Mouse (Mus musculus) frontal cortex, postnatal 14 days (tissue): ENCODE results near the gene Cd4.

ENCODE experiments used
- DNase-seq, 2 experiments: peaks; one replicate each; pipeline ENCODE4 v3.0.0; 2022; ENCODE audit warnings: low spot score in 2 of 2

Cd4 gene

GRCm38 (mm10) chr6:124887986-124888385, at the start of gene Cd4:
TSS of gene Cd4 (minus strand) at chr6:124888221.
- DNase-seq: no peak

DNA sequence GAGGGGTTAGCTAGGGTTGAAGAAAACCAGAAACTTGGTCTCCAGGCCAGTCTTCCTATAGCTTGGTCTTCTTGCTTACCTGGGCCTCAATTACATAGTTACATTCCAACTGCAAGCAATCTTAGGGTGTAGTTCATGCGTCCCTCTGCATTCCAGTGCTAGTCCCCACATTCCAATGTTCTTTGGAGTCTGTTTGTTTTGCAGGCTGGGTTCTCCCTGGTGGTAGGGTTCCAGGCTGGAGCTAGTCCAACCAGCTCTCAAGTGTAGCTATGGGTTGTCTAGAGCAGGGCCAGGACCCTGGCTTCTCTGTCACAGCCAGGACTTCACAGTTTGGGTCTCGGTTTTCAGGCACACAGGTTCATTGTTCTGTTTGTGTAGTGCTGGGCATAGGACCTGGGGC, 49.5 kb upstream of the Cd4 start:
- no peak for DNase-seq

DNA sequence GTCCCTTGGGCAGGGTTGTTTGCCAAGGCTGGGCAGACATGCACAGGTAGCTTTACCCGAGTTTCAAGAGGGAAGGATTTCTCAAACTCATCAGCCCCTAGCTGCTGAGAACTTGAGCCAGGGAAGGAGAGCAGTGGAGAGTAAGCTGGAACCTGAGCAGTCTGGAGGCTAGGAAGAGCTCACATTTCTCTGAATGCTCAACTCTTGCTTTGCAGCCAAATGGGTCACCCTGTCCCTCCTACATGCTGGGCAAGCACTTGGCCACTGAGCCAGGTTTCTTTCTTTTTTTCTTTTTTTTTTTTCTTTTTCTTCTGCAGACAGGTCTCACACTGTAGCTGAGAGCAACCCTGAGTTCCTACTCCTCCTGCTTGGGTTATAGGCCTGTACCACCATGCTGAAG, 48.7 kb upstream of the Cd4 start:
- DNase-seq: no peak

DNA sequence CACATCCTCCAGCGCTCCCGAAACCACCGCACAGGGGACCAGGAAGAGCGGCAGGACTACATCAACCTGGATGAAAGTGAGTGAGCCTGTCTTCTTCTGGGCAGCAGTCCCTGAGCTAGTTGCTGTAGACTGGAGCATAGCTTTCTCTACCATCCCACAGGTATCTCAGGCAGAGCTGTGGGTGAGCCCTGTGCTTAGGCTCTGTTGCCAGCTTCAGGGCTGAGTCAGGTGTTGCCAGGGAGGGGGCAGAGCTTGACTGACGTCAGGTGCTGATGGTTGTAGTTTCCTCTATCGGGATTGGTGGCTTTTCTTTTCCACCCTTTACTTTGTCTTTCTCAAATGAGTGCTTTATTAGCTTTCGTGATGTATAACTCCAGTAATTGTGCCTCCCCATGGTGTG, 46.6 kb upstream of the Cd4 start:
- no peak for DNase-seq

DNA sequence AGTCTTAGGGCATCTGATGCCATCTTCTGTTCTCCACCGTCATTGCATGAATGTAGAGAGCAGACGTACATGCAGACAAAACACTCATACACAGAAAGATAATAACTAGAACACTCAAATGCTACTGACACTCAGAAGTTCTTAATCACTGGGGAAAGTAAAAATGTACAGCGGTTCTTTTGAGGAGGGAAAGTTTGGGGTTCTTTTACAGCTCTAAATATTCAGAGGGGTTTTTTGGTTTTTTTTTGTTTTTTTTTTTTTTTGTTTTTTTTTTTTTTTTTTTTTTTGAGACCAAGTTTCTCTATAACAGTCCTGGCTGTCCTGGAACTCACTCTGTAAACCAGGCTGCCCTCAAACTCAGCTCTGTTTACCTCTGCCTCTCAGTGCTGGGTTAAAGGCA, 45.1 kb upstream of the Cd4 start:
- DNase-seq: no peak

DNA sequence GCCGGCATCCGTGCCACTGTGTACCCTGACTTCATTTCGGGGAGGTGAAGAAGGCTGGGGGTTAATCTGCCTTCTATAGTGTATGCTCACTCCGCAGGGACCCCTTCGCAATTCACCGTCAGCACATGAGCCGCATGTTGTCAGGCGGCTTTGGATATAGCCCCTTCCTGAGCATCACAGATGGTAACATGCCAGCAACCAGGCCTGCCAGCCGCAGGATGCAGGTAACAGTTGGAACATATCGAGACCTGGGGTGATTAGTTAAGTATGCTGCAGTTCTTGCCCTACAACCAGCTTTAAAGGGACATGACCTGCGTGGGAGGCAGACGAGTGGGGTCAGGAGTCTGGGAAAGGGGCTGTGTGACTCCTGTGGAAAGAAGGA, 44.3 kb upstream of the Cd4 start:
- no peak for DNase-seq

GRCm38 (mm10) chr6:124931525-124932313, 43.7 kb upstream of the Cd4 start:
- DNase-seq: peak in 1 of 2 experiments; percentile 56

GRCm38 (mm10) chr6:124930754-124931524, 42.9 kb upstream of the Cd4 start, which contains the start of gene Mlf2:
TSS of gene Mlf2 (plus strand) at chr6:124931386.
- DNase-seq: peak; percentile 97 to 98

GRCm38 (mm10) chr6:124930231-124930630, 42.2 kb upstream of the Cd4 start:
- DNase-seq: no peak

DNA sequence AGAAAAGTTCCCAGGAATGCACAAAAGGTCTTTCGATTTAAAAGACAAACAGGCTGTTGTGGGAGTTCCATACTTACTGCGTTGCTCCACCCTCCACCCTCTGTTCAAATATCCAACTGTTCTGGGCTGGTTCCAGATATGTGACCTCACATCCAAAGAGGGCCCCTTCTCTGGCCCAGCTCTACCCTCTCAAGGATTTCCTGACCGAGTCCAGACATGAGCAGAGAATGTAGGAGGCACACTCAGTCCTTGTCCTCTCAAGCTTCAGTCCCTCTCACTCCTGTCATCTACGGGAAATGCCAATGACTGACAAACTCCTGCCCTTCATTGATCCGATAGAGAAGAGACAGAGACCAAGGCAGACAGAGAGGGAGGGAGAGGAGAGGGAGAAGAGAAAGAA, 37.9 kb upstream of the Cd4 start:
- no peak for DNase-seq

- no peak for DNase-seq
These were observed 37.3 kb upstream of the Cd4 start for GRCm38 (mm10) chr6:124925173-124925793.

- DNase-seq: no peak
These were observed 33.5 kb upstream of the Cd4 start for GRCm38 (mm10) chr6:124921539-124921938.

GRCm38 (mm10) chr6:124920318-124921085, 32.5 kb upstream of the Cd4 start:
- DNase-seq: no peak

DNA sequence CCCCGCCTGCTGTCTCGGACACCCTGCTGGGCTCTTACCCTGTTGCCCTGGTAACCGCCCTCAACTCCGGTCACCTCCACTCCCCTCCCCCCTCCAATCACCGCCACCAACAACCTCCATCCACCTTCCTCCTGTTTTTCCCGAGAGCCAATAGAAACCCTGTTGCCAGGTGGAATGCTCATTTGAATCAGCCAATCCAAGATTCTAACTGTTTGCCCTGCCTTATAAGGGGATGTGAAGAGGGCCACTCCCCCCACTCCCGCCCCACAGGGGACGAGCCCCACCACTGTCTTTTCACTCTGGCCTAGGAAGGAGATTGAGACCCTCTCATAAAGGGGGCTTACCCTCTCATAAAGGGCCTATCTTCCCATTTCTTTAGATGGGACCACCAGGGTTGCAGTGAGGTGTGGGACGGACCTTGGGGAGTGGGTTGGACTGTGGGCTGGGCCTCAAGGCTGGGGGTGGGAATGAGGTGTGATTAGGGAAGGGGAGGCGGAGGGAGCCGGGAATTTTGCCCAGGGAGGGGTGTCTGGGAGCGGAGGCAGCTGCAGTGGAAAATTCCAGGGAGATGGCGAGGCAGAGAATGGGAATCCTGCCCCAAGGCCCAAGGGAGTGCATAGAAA, 31.8 kb upstream of the Cd4 start, which contains the start of gene Ptms:
Gene Ptms, minus strand, starts transcription at position 409 of the 623 bp plus-strand sequence.
- DNase-seq: peak; percentile 87 to 92

GRCm38 (mm10) chr6:124918890-124919627, 31.0 kb upstream of the Cd4 start:
- no peak for DNase-seq

DNA sequence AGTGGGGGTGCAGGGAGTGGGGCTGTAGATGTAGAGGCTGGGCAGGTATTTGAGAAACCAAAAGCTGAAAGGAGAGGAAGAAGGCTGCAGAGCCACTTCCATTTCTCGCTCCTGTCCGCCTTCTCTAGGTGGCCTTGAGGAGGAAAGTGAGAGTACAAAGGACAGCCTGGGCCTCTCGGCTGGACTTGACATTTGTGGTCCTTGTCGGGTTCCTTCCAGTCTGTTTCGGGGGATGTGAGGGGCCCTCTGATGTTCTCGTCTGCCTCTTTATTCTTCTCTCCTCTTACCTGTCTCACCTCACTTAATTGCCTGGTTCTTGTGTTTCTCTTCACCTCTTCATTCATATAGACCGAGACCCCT, 30.3 kb upstream of the Cd4 start:
- no peak for DNase-seq

DNA sequence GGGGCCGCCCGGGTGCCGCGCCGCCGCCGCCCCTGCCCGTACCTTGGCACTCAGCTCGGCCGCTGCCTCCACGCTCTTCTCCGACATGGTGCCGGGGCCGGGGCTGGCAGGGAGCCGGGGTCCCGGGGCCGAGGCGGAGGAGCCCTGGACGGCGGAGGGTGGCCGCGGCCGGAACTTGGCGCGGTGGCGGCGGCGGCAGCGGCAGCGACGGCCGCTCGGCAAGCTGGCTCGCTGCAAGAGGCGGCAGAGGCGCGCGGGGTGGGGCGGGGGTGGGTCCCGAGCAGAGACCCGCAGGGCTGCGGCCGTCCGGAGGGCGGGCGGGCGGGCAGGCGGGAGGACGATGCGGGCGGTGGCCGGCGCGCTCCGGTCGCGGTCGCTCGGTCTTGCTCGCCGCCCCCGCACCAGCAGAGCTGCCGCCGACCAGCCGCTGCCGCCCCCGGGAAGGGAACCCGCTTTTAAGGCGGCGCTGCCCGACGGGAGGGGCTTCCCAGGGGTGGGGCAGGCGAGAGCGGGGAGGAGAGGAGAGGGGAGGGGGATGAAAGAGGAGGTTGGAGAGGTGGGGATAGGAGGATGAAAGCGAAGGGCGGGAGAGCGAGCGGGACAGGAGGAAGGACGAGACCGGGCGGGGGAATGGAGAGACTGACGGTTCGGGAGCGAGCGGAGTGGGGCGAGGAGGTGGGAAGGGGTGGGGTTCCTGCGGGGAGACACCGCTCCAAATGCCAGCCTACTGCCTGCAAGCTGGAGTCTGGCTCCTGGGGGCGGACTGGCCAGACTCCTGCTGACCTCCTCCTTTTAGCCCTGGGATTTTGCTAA, 29.7 kb upstream of the Cd4 start:
- peak; percentile 88 to 90 for DNase-seq

DNA sequence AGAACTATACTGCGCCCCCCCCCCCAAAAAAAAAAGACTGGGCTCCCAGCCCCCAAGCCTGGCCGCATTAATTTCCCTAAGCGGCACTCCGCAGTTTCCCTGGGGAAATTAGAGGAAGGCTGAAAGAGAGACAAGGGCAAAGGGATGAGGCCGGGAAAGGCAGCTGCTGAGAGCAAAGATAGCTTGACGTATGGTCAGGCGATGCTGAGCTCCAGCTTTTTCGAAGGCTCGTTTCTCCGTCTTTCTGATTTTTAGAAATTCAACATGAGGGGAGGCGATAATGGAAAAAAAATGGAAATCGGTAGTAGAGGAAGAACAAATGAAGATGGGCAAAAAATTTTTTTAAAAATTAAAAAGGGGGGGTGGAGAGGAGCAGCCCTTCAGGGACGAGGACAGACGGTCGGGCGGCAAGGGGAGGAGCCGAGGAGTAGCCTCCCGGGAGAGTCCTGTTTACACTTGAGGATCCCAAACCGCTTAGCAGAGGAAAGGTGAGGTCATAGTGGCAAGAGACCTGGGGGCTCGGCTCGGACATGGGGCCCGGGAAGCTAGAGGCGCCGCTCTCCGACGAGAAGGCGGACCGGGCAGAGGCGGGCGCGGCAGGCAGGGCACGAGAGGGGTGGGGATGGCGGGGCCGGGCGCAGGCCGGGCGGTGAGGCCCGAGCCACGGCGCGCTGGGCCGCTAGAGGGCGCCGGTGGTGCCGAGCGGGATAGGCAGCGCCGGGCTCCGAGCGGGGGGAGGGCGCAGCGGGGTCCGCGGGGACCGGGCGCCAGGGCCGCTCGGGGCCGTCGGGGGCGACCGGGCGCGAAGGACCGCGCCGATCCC, 28.9 kb upstream of the Cd4 start:
- DNase-seq: peak; percentile 70 to 80
